Mouse (Mus musculus) lung, embryonic 15.5 days (tissue): ENCODE measurements around the gene Timp4. TPM values are rescaled to one million over a fixed set of nuclear protein-coding genes. Genes with fewer than 3 reads are reported as not detected.

Experiments
- ATAC-seq: fragments of 200-750 bp; cut with Nextera tagmentation; 2 replicates; pipeline ENCODE4 v1.8.0; 2017; ENCODE audit warnings: moderate number of reproducible peaks, borderline replicate concordance; ENCODE audit not compliant: low FRiP score, low TSS enrichment; ENCODE audit errors: extremely low read depth
- H3K27ac ChIP-seq: fragments of 300-500 bp; sonication (generic); 2 replicates; pipeline ENCODE4 v1.5.1; 2015; ENCODE audit warnings: moderate library complexity, mild to moderate bottlenecking, inconsistent platforms
- H3K27me3 ChIP-seq: fragments of 300-500 bp; sonication (generic); 2 replicates; pipeline ENCODE4 v1.6.1; 2015; ENCODE audit warnings: inconsistent platforms
- H3K36me3 ChIP-seq: fragments of 300-500 bp; sonication (generic); 2 replicates; pipeline ENCODE4 v1.6.1; 2015; ENCODE audit warnings: inconsistent platforms
- H3K4me1 ChIP-seq: fragments of 300-500 bp; sonication (generic); 2 replicates; pipeline ENCODE4 v1.6.1; 2015; ENCODE audit warnings: inconsistent platforms
- H3K4me2 ChIP-seq: fragments of 300-500 bp; sonication (generic); 2 replicates; pipeline ENCODE4 v1.6.1; 2015; ENCODE audit warnings: inconsistent platforms, mild to moderate bottlenecking, moderate library complexity
- H3K4me3 ChIP-seq: fragments of 300-500 bp; sonication (generic); 2 replicates; pipeline ENCODE4 v1.5.1; 2015; ENCODE audit warnings: mild to moderate bottlenecking, inconsistent platforms
- H3K9ac ChIP-seq: fragments of 300-500 bp; sonication (generic); 2 replicates; pipeline ENCODE4 v1.6.1; 2015; ENCODE audit warnings: inconsistent platforms
- H3K9me3 ChIP-seq: fragments of 300-500 bp; sonication (generic); 2 replicates; pipeline ENCODE4 v1.6.1; 2016; ENCODE audit warnings: inconsistent platforms
- WGBS: fragments of 180-500 bp; shearing (Covaris S2); methylation state at CpG from one replicate; pipeline ENCODE4 v1.1.7; 2015; 5-methylcytosine and 5-hydroxymethylcytosine counted together
- polyA plus RNA-seq: library from polyadenylated mRNA; unstranded; fragments of >200 nt; fragmentation: Nextera tagmentation; extraction: Ambion mirVana; gene quantifications from 2 replicates; pipeline ENCODE4 v1.2.1, GENCODE M21; 2015

The Timp4 gene
- polyA plus RNA-seq, 1 experiment from 2014 or later = 2.7 TPM

DNA sequence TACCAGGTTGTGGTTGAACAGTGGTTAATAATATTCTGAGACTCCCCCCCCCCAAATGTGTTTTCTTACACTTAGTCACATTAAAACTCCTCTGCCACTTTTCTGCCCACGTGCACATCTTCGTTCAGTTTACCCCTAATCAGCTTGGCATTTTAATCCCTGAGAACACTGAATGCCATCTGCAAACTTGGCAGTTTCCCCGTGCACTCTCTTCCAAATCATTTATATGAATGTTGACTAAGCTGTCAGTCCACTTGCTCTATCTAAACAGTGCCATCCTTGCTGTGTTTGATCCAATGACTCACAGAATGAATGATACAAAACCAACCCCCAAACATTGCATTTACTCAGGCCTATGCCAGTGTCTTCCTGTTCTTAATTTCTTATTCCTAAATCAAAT, 26.5 kb downstream of the Timp4 start:
- WGBS = 32% methylated on average over 3 of the region's 3 CpGs
- Histone ChIP-seq H3K9ac (no peak overlapping the region), H3K9me3 (no peaks in the 10 kb centered on the region), H3K4me2 (no peak overlapping the region), H3K4me1 (no peaks in the 10 kb centered on the region), H3K36me3 (no peaks in the 10 kb centered on the region), H3K27ac (no peak overlapping the region), H3K4me3 (no peak overlapping the region), H3K27me3 (no peaks in the 10 kb centered on the region)
- ATAC-seq = no peak

- H3K27ac ChIP-seq = no peak overlapping the region
- H3K4me3 ChIP-seq = no peak overlapping the region
- ATAC-seq = no peak
- H3K4me2 ChIP-seq = no peak overlapping the region
- no peak overlapping the region for H3K9ac ChIP-seq
- no peaks in the 10 kb centered on the region for H3K4me1 ChIP-seq
- H3K9me3 ChIP-seq = no peaks in the 10 kb centered on the region
- no peaks in the 10 kb centered on the region for H3K27me3 ChIP-seq
- WGBS = 83% methylated on average over 8 of the region's 8 CpGs
- H3K36me3 ChIP-seq = no peaks in the 10 kb centered on the region
These were observed 30.8 kb downstream of the Timp4 start for GRCm38 (mm10) chr6:115221215-115221641.

DNA sequence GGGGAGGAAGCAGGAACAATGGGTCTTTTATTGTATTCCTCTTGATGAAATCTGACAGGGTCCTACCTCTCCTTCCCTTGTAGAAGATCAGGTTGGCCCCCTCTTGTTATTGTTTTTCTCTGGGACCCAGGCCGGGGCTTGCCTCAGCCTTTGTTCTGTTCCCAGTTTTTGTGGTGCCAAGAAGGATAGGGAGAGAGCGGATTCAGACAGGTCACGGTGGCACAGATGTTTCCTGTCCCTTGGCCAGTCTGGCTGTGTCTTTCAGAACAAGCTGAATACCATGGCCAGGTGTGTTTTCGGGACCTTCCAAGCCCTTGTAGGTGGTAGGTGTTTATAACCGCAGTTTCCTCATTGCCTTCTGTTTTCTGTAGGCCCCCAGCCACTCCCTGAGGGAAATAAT, 38.9 kb downstream of the Timp4 start:
- ATAC-seq = no peak
- Histone ChIP-seq H3K9me3 (no peaks in the 10 kb centered on the region), H3K9ac (no peak overlapping the region), H3K27me3 (no peaks in the 10 kb centered on the region), H3K36me3 (no peaks in the 10 kb centered on the region), H3K4me3 (no peak overlapping the region), H3K27ac (peak overlapping the region; percentile 54), H3K4me2 (no peak overlapping the region), H3K4me1 (peaks cover 12% of the 10 kb centered on the region)
- 51% methylated on average over 5 of the region's 5 CpGs for WGBS

DNA sequence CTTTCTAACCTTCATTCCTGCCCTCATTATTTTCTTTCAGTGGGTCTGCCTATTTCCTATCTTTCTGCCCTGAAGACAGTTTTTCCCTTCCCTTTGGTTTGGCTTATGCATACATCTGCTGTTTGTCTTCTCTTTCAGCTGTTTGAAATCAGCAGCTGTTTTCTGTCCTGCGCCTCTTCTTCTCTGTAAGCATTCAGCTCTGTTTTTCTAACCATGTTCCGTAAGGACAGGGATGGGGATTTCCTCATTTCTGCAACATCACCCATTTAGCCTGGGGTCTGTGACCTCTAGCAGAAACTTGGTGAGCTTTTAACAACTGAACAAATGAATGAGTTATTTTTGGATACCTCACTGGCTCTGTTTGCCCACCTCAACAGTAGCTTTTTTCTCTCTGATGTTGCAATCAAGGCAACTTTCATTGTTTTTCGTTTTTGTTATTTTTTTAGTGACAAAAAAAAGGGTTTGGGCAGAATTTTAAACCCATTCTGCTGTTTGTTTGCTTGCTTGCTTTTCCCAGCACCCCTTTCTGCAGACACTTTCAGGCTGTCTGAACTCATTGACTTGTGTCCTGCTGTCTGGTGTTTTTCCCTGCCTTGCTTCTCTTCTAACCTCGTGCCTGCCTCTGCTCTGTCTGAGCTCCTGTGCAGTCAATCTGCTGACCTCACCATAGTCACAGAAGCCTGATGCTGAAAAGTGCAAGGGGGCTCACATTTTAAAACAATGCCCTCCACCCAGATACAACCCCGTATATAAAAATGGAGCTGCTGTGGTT, 39.7 kb downstream of the Timp4 start:
- no peak overlapping the region for H3K4me2 ChIP-seq
- H3K36me3 ChIP-seq = no peaks in the 10 kb centered on the region
- ATAC-seq = peak; percentile 35; the same call in 1 of the 2 replicates
- H3K4me3 ChIP-seq = no peak overlapping the region
- no peaks in the 10 kb centered on the region for H3K9me3 ChIP-seq
- H3K27ac ChIP-seq = peak overlapping the region; percentile 54
- peaks cover 12% of the 10 kb centered on the region for H3K4me1 ChIP-seq
- no peak overlapping the region for H3K9ac ChIP-seq
- WGBS = 32% methylated on average over 5 of the region's 5 CpGs
- H3K27me3 ChIP-seq = no peaks in the 10 kb centered on the region

DNA sequence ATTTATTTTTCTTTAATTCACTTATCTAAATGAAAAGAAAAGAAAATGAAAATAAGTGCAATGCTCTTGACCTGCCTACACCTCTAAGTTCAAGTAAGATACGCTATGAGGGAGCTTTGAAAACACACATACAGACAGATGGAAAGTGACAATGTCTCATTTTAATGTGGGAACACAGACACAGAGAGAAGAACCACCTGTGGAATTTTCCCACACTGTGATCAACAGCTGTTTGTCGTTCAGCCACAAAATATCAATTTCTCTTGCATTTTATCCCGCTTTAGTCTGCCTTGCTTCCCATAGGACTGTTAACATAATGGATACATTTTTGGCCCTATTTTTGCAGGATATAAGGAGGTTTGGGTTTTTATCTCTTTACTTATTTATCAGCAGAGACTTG, 41.2 kb downstream of the Timp4 start:
- no peak overlapping the region for H3K27ac ChIP-seq
- no peak overlapping the region for H3K9ac ChIP-seq
- no peaks in the 10 kb centered on the region for H3K36me3 ChIP-seq
- H3K4me3 ChIP-seq = no peak overlapping the region
- no peaks in the 10 kb centered on the region for H3K9me3 ChIP-seq
- H3K4me2 ChIP-seq = no peak overlapping the region
- peaks cover 12% of the 10 kb centered on the region for H3K4me1 ChIP-seq
- 37% methylated on average over 3 of the region's 3 CpGs for WGBS
- ATAC-seq = no peak
- H3K27me3 ChIP-seq = no peaks in the 10 kb centered on the region

DNA sequence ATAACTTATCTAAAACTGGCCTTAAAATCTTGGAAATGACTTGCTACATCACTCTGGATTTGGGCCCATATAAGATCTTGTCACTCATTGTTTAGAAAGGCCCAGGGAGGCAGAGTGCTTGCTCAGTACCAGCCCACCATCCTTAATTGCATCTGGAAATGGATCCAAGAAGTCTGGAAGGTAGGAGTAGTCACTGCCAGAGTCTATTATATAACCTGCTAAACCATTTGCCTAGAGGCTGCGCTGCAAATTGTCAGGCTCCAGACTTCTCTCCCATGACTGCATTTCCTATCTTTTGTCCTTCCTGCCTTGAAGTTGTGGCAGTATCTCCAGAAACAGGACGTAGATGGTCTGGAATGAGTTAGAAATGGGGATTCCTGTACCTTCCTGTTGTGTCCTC, 41.8 kb downstream of the Timp4 start:
- Histone ChIP-seq H3K9ac (no peak overlapping the region), H3K36me3 (no peaks in the 10 kb centered on the region), H3K9me3 (no peaks in the 10 kb centered on the region), H3K27me3 (no peaks in the 10 kb centered on the region), H3K4me2 (no peak overlapping the region), H3K4me3 (no peak overlapping the region), H3K4me1 (peaks cover 12% of the 10 kb centered on the region), H3K27ac (no peak overlapping the region)
- WGBS = 43% methylated on average over 2 of the region's 2 CpGs
- no peak for ATAC-seq

DNA sequence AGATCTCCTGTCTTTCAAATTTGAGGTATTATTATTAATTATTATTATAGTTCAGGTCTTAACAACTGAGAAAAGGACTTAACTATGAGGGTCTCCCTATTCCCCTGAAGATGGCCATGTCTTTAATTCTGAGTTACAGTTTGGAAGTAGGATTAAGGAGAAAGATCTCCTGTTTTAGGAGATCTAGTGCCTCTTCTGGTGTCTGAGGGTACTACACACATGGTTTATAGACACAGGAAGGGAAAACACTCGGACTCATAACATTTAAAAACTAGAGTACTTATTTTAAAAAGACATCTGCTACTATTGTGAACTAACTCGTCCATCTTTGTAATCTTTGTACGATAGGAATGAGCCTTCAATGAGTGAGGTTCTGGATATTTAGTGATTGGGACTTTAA, 49.0 kb downstream of the Timp4 start:
- no peak overlapping the region for H3K9ac ChIP-seq
- no peak overlapping the region for H3K4me2 ChIP-seq
- no peaks in the 10 kb centered on the region for H3K9me3 ChIP-seq
- H3K4me1 ChIP-seq = no peaks in the 10 kb centered on the region
- ATAC-seq = no peak
- WGBS = 48% methylated on average over 3 of the region's 3 CpGs
- H3K4me3 ChIP-seq = no peak overlapping the region
- no peaks in the 10 kb centered on the region for H3K27me3 ChIP-seq
- no peaks in the 10 kb centered on the region for H3K36me3 ChIP-seq
- no peak overlapping the region for H3K27ac ChIP-seq

GRCm38 (mm10) chr6:115200753-115201152, 51.3 kb downstream of the Timp4 start:
- H3K27ac ChIP-seq = no peak overlapping the region
- no peak overlapping the region for H3K4me2 ChIP-seq
- H3K4me3 ChIP-seq = no peak overlapping the region
- H3K4me1 ChIP-seq = no peaks in the 10 kb centered on the region
- no peaks in the 10 kb centered on the region for H3K36me3 ChIP-seq
- H3K27me3 ChIP-seq = no peaks in the 10 kb centered on the region
- no peaks in the 10 kb centered on the region for H3K9me3 ChIP-seq
- WGBS = 36% methylated on average over 3 of the region's 3 CpGs
- ATAC-seq = no peak
- no peak overlapping the region for H3K9ac ChIP-seq

Other genes starting within 250 kb of the Timp4 start
- gene Tamm41, start 214.3 kb downstream of the Timp4 start, polyA plus RNA-seq = 61.1 and 62.2 TPM in 2 replicates
- gene Syn2, start 117.3 kb downstream of the Timp4 start, polyA plus RNA-seq = 1.6 and 2.1 TPM in 2 replicates
- gene Gm17482, start 24.9 kb downstream of the Timp4 start, polyA plus RNA-seq = not detected in 2 replicates
- 3.9 and 4.2 TPM in 2 replicates for gene Pparg, start 108.7 kb upstream of the Timp4 start, polyA plus RNA-seq